Mouse (Mus musculus) ovary, adult 2 months (tissue): Measurements from ENCODE around the gene Nop2. TPM values are rescaled to one million over a fixed set of nuclear protein-coding genes. Genes with fewer than 3 reads are reported as not detected.

Source experiments
- polyA plus RNA-seq: library from polyadenylated mRNA; depleted of rRNA; stranded (reverse); fragments of >200 nt; gene quantifications from 2 replicates; pipeline ENCODE4 v1.2.3, GENCODE M21; 2012; rRNA removed

Nop2 gene
- 20.9 and 24.3 TPM in 2 replicates for polyA plus RNA-seq

GRCm38 (mm10) chr6:125131302-125132156 is at the start of gene Nop2:
TSS of gene Nop2 (plus strand) at chr6:125131909.

GRCm38 (mm10) chr6:125095391-125096278 is 36.1 kb upstream of the Nop2 start, which contains the start of gene Chd4:
TSS of gene Chd4 (plus strand) at chr6:125095981.

GRCm38 (mm10) chr6:125145001-125145400 is 13.3 kb downstream of the Nop2 start, which contains the start of gene Iffo1:
TSS of gene Iffo1 (plus strand) at chr6:125145241.

GRCm38 (mm10) chr6:125166051-125166751 is 34.5 kb downstream of the Nop2 start, which contains the start of gene Gapdh:
TSS of gene Gapdh (minus strand) at chr6:125166467.

GRCm38 (mm10) chr6:125191332-125192015 is 59.8 kb downstream of the Nop2 start, which contains the start of the genes Ncapd2 and Mrpl51:
TSS of gene Ncapd2 (minus strand) at chr6:125191701.
TSS of gene Mrpl51 (plus strand) at chr6:125191801.

Other genes starting within 250 kb of the Nop2 start
- 1.4 and 1.6 TPM in 2 replicates for gene Cd4, start 243.7 kb upstream of the Nop2 start, polyA plus RNA-seq
- 8.3 and 8.4 TPM in 2 replicates for gene Lag3, start 220.2 kb upstream of the Nop2 start, polyA plus RNA-seq
- gene Ptms, start 211.8 kb upstream of the Nop2 start, polyA plus RNA-seq: 2,014 and 3,023 TPM in 2 replicates
- gene Mlf2, start 200.5 kb upstream of the Nop2 start, polyA plus RNA-seq: 367 and 376 TPM in 2 replicates
- gene Cops7a, start 166.4 kb upstream of the Nop2 start, polyA plus RNA-seq: 232 and 278 TPM in 2 replicates
- 5.2 and 10.1 TPM in 2 replicates for gene Pianp, start 135.2 kb upstream of the Nop2 start, polyA plus RNA-seq
- gene Zfp384, start 122.8 kb upstream of the Nop2 start, polyA plus RNA-seq: 70.1 and 85.2 TPM in 2 replicates
- gene Ing4, start 92.1 kb upstream of the Nop2 start, polyA plus RNA-seq: 48.6 and 50.5 TPM in 2 replicates
- gene Acrbp, start 82.2 kb upstream of the Nop2 start, polyA plus RNA-seq: 18.8 and 27.3 TPM in 2 replicates
- 5.5 and 5.9 TPM in 2 replicates for gene Lpar5, start 64.0 kb upstream of the Nop2 start, polyA plus RNA-seq
- 118 and 161 TPM in 2 replicates for gene Chd4, start 35.9 kb upstream of the Nop2 start, polyA plus RNA-seq
- 52.0 and 67.4 TPM in 2 replicates for gene Iffo1, start 13.3 kb downstream of the Nop2 start, polyA plus RNA-seq
- 2,908 and 2,970 TPM in 2 replicates for gene Gapdh, start 34.6 kb downstream of the Nop2 start, polyA plus RNA-seq
- 65.1 and 85.6 TPM in 2 replicates for gene Ncapd2, start 59.8 kb downstream of the Nop2 start, polyA plus RNA-seq
- 49.6 and 65.4 TPM in 2 replicates for gene Mrpl51, start 59.9 kb downstream of the Nop2 start, polyA plus RNA-seq
- gene Vamp1, start 83.6 kb downstream of the Nop2 start, polyA plus RNA-seq: 12.0 and 13.6 TPM in 2 replicates
- gene Tapbpl, start 100.0 kb downstream of the Nop2 start, polyA plus RNA-seq: 11.3 and 16.8 TPM in 2 replicates
- 0.50 and 0.63 TPM in 2 replicates for gene Cd27, start 105.1 kb downstream of the Nop2 start, polyA plus RNA-seq
- gene Tuba3a, start 154.1 kb downstream of the Nop2 start, polyA plus RNA-seq: 6.7 and 7.2 TPM in 2 replicates
- 126 and 139 TPM in 2 replicates for gene Ltbr, start 182.0 kb downstream of the Nop2 start, polyA plus RNA-seq
- gene Scnn1a, start 188.8 kb downstream of the Nop2 start, polyA plus RNA-seq: 3.1 and 4.0 TPM in 2 replicates
- 181 and 196 TPM in 2 replicates for gene Tnfrsf1a, start 217.5 kb downstream of the Nop2 start, polyA plus RNA-seq
- gene Plekhg6, start 248.9 kb downstream of the Nop2 start, polyA plus RNA-seq: 1.4 and 1.6 TPM in 2 replicates